Mouse (Mus musculus) ES-E14 (cell line): ENCODE data around the gene Actr2. TPM values are rescaled to one million over a fixed set of nuclear protein-coding genes. Genes with fewer than 3 reads are reported as not detected.

Source experiments
- DNase-seq: peaks from one replicate; pipeline ENCODE4 v3.0.0-alpha.2; 2013; ENCODE audit warnings: low read depth, low spot score
- H3K27ac ChIP-seq: 2 replicates; pipeline ENCODE4 v1.5.1; 2012; ENCODE audit warnings: low read depth, mild to moderate bottlenecking, low read length, moderate library complexity, mixed read lengths; ENCODE audit not compliant: poor library complexity, insufficient read depth, severe bottlenecking
- H3K36me3 ChIP-seq: 2 replicates; pipeline ENCODE4 v1.6.1; 2012; ENCODE audit warnings: mild to moderate bottlenecking, low read length, moderate library complexity, mixed read lengths; ENCODE audit not compliant: control insufficient read depth, poor library complexity, insufficient read depth, severe bottlenecking
- H3K4me1 ChIP-seq, 2 experiments: fragments of 150-350 bp in 1 of 2; sonication (generic) in 1 of 2; 2 replicates each; pipeline ENCODE4 v1.6.1; 2012; ENCODE audit warnings: low read length in 2 of 2, mild to moderate bottlenecking in 1 of 2, mixed read lengths in 1 of 2; ENCODE audit not compliant: control insufficient read depth in 2 of 2, insufficient read depth in 2 of 2, poor library complexity in 1 of 2
- H3K4me3 ChIP-seq, 2 experiments: fragments of 150-350 bp in 1 of 2; sonication (generic) in 1 of 2; 2 replicates each; pipeline ENCODE4 v1.5.1; 2012; ENCODE audit warnings: low read length in 2 of 2, low read depth in 1 of 2, mild to moderate bottlenecking in 1 of 2, mixed read lengths in 1 of 2; ENCODE audit not compliant: insufficient read depth in 1 of 2, poor library complexity in 1 of 2, severe bottlenecking in 1 of 2
- H3K9ac ChIP-seq: 2 replicates; pipeline ENCODE4 v1.6.1; 2012; ENCODE audit warnings: low read depth, mild to moderate bottlenecking, low read length, mixed read lengths; ENCODE audit not compliant: poor library complexity, insufficient read depth, severe bottlenecking
- H3K9me3 ChIP-seq: fragments of 150-350 bp; sonication (generic); 2 replicates; pipeline ENCODE4 v1.6.1; 2012; ENCODE audit warnings: low read depth, mild to moderate bottlenecking, low read length; ENCODE audit not compliant: control insufficient read depth, insufficient read depth
- CHD2 ChIP-seq: IDR thresholded peaks from 2 replicates; pipeline ENCODE4 v1.6.1; 2014; ENCODE audit warnings: mild to moderate bottlenecking, low read depth, low read length, inconsistent platforms
- HCFC1 ChIP-seq: IDR thresholded peaks from 2 replicates; pipeline ENCODE4 v1.6.1; 2012; ENCODE audit warnings: low read length, inconsistent platforms, borderline replicate concordance; ENCODE audit not compliant: insufficient read depth
- MAFK ChIP-seq: IDR thresholded peaks from 2 replicates; pipeline ENCODE4 v1.6.1; 2014; ENCODE audit warnings: mild to moderate bottlenecking, low read depth, low read length, inconsistent platforms; ENCODE audit not compliant: insufficient read depth
- ZC3H11A ChIP-seq: IDR thresholded peaks from 2 replicates; pipeline ENCODE4 v1.6.1; 2012; ENCODE audit warnings: low read depth, mild to moderate bottlenecking, inconsistent platforms, low read length, borderline replicate concordance
- ZNF384 ChIP-seq: IDR thresholded peaks from 2 replicates; pipeline ENCODE4 v1.6.1; 2012; ENCODE audit warnings: low read depth, low read length, inconsistent platforms
- in situ Hi-C, 2 experiments: fragments of 600-800 bp; cut with MboI; formaldehyde crosslinking; loops; one replicate each; pipeline ENCODE4 v1.15.1; 2025; ENCODE audit warnings: low sequenced_read_pairs in 2 of 2, inconsistent platforms in 1 of 2; ENCODE audit not compliant: unreplicated experiment in 2 of 2
- total RNA-seq: library from RNA; depleted of rRNA; stranded (reverse); fragments of 300-350 nt; gene quantifications from 2 replicates; pipeline ENCODE4 v1.2.3, GENCODE M21; 2012

The Actr2 gene
- total RNA-seq, 1 experiment, result 107 TPM

- in situ Hi-C loops, result no loop called here
These were observed 56.5 kb downstream of the Actr2 start for GRCm38 (mm10) chr11:20056168-20056567.

GRCm38 (mm10) chr11:20054617-20055016, 58.1 kb downstream of the Actr2 start:
- Histone ChIP-seq H3K4me3 (no peak overlapping the region), H3K4me1 (peaks cover 0 to 23% of the 10 kb centered on the region in 2 experiments; a peak in 2 of 4 replicates), H3K9me3 (no peaks in the 10 kb centered on the region), H3K36me3 (peaks cover 10% of the 10 kb centered on the region), H3K27ac (no peak overlapping the region), H3K9ac (no peak overlapping the region)
- TF ChIP-seq ZNF384, result no peak
- no peak for TF ChIP-seq MAFK
- no peak for TF ChIP-seq ZC3H11A
- no peak for TF ChIP-seq HCFC1
- no peak for TF ChIP-seq CHD2
- in situ Hi-C loops, result no loop called here
- DNase-seq, result no peak

More at GRCm38 (mm10) chr11:20056168-20056567, 56.5 kb downstream of the Actr2 start:
- Histone ChIP-seq H3K9me3 (no peaks in the 10 kb centered on the region), H3K36me3 (peaks cover 12% of the 10 kb centered on the region), H3K4me1 (peaks cover 0 to 25% of the 10 kb centered on the region in 2 experiments; a peak in 2 of 4 replicates), H3K9ac (no peak overlapping the region), H3K4me3 (no peak overlapping the region), H3K27ac (no peak overlapping the region)
- TF ChIP-seq ZNF384 (no peak), CHD2 (no peak), ZC3H11A (no peak), MAFK (no peak), HCFC1 (no peak)
- DNase-seq, result no peak

DNA sequence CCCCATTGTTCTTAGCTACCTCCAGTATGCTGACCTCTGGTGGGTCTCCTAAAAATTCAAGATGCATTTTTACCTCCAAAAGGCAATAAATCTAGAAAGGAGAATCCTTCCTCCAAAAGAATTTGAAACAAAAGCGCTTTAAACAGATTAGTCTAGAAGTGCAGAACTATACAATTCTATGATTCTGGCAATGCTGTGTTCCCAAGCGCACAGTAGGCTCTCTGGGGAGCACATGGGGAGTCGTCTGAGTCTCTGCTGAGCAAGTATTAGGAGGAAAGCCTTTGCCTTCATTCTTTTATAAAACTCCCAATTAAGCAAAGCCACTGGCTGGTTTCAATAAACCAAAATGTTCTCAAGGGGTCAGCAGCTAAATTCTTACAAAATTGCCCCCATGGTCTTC, 58.8 kb downstream of the Actr2 start:
- no peak for TF ChIP-seq ZC3H11A
- no peak for TF ChIP-seq ZNF384
- no peak for TF ChIP-seq MAFK
- no peak for TF ChIP-seq HCFC1
- TF ChIP-seq CHD2, result no peak
- Histone ChIP-seq H3K9ac (no peak overlapping the region), H3K9me3 (no peaks in the 10 kb centered on the region), H3K27ac (no peak overlapping the region), H3K4me1 (peaks cover 0 to 18% of the 10 kb centered on the region in 2 experiments; a peak in 2 of 4 replicates), H3K36me3 (peaks cover 5% of the 10 kb centered on the region), H3K4me3 (no peak overlapping the region)
- in situ Hi-C loops, result no loop called here
- DNase-seq, result no peak

DNA sequence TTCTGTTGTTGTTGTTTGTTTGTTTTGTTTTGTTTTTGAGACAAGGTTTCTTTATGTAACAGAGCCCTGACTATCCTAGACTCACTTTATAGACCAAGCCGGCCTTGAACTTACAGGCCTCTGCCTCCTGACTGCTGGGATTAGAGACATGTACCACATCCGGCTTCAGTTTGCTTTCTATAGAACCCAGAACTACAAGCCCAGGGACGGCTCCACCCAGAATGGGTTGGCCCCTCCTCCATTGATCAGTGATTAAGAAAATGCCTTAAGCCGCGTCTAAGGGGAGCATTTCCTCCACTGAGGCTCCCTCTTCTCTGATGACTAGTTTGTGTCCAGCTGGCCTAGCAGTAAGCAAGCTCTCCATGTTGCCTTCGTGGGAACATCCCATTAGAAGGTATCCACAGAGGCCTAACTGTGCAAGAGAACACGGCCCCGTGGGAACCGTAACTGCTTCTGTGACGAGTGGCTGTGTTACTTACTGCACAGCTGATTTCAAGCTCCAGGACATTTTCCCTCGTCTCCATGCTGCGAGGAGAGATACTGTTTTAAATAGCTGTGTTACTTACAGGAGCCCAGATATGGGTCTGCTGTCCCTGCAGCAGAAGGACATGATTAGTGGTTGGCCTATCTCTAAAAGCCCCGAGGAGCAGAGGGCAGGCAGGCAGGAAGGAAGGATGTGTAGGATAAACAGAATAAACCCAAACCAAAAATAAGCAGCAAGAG, 59.7 kb downstream of the Actr2 start:
- no peak for DNase-seq
- Histone ChIP-seq H3K9ac (peak overlapping the region; percentile 50; the same call in 1 of the 2 replicates), H3K4me1 (peaks cover 0 to 16% of the 10 kb centered on the region in 2 experiments; a peak in 2 of 4 replicates), H3K27ac (no peak overlapping the region; the same call in 1 of the 2 replicates), H3K4me3 (no peak overlapping the region), H3K36me3 (peaks cover 3% of the 10 kb centered on the region; the same call in 1 of the 2 replicates), H3K9me3 (no peaks in the 10 kb centered on the region)
- in situ Hi-C loops, result no loop called here
- TF ChIP-seq CHD2, result no peak
- no peak for TF ChIP-seq HCFC1
- TF ChIP-seq MAFK, result no peak
- no peak for TF ChIP-seq ZNF384
- TF ChIP-seq ZC3H11A, result no peak
